Mouse (Mus musculus) testis, adult 2 months (tissue): ENCODE results near the gene Cfap54. TPM values are rescaled to one million over a fixed set of nuclear protein-coding genes. Genes with fewer than 3 reads are reported as not detected.

Experiments used
- H3K27ac ChIP-seq: fragments of 200-500 bp; 2 replicates; pipeline ENCODE4 v1.5.1; 2012; ENCODE audit warnings: low read depth, low read length; ENCODE audit not compliant: control insufficient read depth, insufficient read depth
- H3K27me3 ChIP-seq: fragments of 200-500 bp; 2 replicates; pipeline ENCODE4 v1.6.1; 2012; ENCODE audit warnings: mild to moderate bottlenecking, low read length, moderate library complexity; ENCODE audit not compliant: control insufficient read depth, insufficient read depth
- H3K36me3 ChIP-seq: fragments of 200-500 bp; 2 replicates; pipeline ENCODE4 v1.6.1; 2012; ENCODE audit warnings: mild to moderate bottlenecking, low read length; ENCODE audit not compliant: control insufficient read depth, insufficient read depth
- H3K4me1 ChIP-seq: fragments of 200-500 bp; 2 replicates; pipeline ENCODE4 v1.6.1; 2012; ENCODE audit warnings: low read length; ENCODE audit not compliant: control insufficient read depth, insufficient read depth
- H3K4me3 ChIP-seq: fragments of 200-500 bp; 2 replicates; pipeline ENCODE4 v1.5.1; 2012; ENCODE audit warnings: low read depth, mild to moderate bottlenecking, low read length, moderate library complexity, mixed read lengths; ENCODE audit not compliant: control insufficient read depth
- CTCF ChIP-seq: fragments of 200-500 bp; IDR thresholded peaks from 2 replicates; pipeline ENCODE4 v1.5.1; 2012; ENCODE audit warnings: low read depth, mild to moderate bottlenecking, inconsistent platforms, low read length, moderate library complexity; ENCODE audit not compliant: control insufficient read depth, insufficient read depth, insufficient replicate concordance
- POLR2A ChIP-seq: fragments of 200-500 bp; IDR thresholded peaks from 2 replicates; pipeline ENCODE4 v1.6.1; 2012; ENCODE audit warnings: low read depth, mild to moderate bottlenecking, inconsistent platforms, low read length, moderate library complexity; ENCODE audit not compliant: control insufficient read depth
- polyA plus RNA-seq: library from polyadenylated mRNA; depleted of rRNA; stranded (reverse); fragments of >200 nt; gene quantifications from 2 replicates; pipeline ENCODE4 v1.2.3, GENCODE M21; 2012

The Cfap54 gene
- polyA plus RNA-seq, 1 experiment, result 12.7 TPM

DNA sequence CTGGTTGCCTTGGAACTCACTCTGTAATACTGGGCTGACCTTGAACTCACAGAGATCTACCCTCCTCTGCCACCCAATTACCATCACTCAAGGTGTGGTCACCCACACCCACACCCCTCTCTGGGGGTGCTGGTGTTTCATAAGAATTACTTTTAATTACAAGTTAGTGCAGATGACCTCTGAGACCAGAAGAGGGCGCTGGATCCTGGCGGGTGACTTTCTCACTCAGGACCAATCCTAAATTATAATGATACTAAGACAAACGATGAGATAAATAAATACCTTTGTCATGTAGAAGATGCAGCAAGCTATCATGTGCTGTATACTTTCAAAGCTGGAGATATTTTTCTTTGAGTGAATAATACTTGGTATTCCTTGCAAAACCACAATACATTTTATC lies 87.1 kb downstream of the Cfap54 start:
- H3K27ac ChIP-seq, result no peak overlapping the region
- no peaks in the 10 kb centered on the region for H3K27me3 ChIP-seq
- H3K4me1 ChIP-seq, result no peaks in the 10 kb centered on the region
- no peaks in the 10 kb centered on the region; the same call in 1 of the 2 replicates for H3K36me3 ChIP-seq
- TF ChIP-seq POLR2A (no peak), CTCF (no peak)
- no peak overlapping the region for H3K4me3 ChIP-seq

DNA sequence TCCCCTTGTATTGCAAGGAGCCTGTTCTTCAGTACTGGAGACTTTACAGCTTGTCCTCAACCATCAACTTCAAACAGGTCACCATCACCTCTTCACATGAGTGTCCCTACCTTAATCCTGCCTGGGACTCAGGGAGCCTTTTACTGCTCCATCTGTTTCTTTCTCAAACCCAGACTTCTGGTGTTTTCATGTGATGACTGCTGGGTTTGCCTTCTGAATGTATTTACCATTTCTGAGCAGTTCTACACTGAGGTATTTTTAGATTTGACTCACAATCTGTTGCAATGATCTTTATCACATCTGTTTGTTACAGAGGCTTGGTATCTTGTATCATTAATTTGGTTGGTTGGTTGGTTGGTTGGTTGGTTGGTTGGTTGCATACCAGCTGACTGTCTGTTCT lies 88.9 kb downstream of the Cfap54 start:
- H3K36me3 ChIP-seq, result no peaks in the 10 kb centered on the region; the same call in 1 of the 2 replicates
- TF ChIP-seq POLR2A, result no peak
- no peak for TF ChIP-seq CTCF
- H3K27me3 ChIP-seq, result no peaks in the 10 kb centered on the region
- no peaks in the 10 kb centered on the region for H3K4me1 ChIP-seq
- no peak overlapping the region for H3K27ac ChIP-seq
- H3K4me3 ChIP-seq, result no peak overlapping the region

DNA sequence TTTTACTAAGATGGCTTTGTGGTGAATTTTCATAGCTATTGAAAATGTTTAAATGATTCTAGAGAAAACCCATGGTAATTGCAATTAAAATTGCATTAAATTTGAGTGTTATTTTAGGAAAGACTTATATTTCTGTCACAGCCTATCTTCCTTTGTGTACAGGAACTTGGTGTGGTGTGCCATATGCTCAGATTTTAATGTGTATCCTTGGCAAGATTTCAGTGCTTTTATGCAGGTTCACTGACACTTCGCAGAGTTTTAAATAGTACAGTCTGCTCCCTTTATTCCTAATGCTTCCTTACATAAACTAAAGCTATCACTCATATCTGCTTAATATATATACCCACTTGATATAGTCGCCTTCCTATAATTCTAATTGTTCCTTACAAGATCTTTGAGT lies 90.8 kb downstream of the Cfap54 start:
- no peak overlapping the region for H3K27ac ChIP-seq
- H3K4me3 ChIP-seq, result no peak overlapping the region
- TF ChIP-seq CTCF (no peak), POLR2A (no peak)

DNA sequence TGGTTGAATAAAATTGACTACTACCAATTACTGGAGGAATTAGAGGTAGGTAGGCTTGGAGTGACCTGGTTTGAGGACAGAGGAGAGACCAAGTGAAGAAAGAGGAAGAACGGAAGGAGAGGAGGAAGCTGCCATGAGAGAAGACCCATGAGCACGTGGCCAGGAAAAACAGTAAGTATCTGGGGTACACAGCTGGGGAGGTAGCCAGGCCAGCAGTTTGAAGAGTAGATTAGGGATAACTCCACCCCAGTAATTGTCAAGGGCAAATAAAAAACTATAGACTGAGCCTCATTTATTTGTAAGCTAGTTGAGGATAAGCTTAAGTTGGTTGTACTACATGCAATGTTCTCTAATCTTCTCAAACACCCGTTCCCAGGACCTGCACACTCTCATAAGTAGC lies 116.3 kb downstream of the Cfap54 start:
- H3K4me3 ChIP-seq, result no peak overlapping the region
- H3K27ac ChIP-seq, result no peak overlapping the region
- no peaks in the 10 kb centered on the region for H3K27me3 ChIP-seq
- no peaks in the 10 kb centered on the region for H3K36me3 ChIP-seq
- no peaks in the 10 kb centered on the region for H3K4me1 ChIP-seq
- TF ChIP-seq CTCF (no peak), POLR2A (no peak)

More for the DNA sequence above, 90.8 kb downstream of the Cfap54 start:
- Histone ChIP-seq H3K36me3 (no peaks in the 10 kb centered on the region; the same call in 1 of the 2 replicates), H3K27me3 (no peaks in the 10 kb centered on the region), H3K4me1 (no peaks in the 10 kb centered on the region)

DNA sequence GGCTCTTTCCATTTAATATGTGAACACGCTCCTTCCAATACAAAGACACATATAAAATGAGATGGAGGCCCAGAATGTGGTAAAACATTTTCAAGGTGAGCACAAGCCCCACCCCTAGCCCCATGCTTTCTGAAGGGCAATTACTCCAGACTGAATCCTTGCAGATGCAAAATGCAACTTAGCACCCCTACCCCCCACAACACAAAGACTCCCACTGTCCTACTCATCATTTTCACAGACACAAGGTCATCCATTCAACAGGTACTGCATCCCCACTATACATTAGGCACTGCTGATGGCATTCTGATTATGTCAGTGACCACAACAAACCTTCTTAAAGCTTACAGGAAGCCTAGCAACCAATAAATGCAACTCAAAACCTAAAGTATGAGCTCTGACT lies 131.4 kb downstream of the Cfap54 start:
- Histone ChIP-seq H3K36me3 (no peaks in the 10 kb centered on the region), H3K4me3 (no peak overlapping the region), H3K27ac (no peak overlapping the region), H3K27me3 (no peaks in the 10 kb centered on the region), H3K4me1 (no peaks in the 10 kb centered on the region)
- TF ChIP-seq CTCF (no peak), POLR2A (no peak)

DNA sequence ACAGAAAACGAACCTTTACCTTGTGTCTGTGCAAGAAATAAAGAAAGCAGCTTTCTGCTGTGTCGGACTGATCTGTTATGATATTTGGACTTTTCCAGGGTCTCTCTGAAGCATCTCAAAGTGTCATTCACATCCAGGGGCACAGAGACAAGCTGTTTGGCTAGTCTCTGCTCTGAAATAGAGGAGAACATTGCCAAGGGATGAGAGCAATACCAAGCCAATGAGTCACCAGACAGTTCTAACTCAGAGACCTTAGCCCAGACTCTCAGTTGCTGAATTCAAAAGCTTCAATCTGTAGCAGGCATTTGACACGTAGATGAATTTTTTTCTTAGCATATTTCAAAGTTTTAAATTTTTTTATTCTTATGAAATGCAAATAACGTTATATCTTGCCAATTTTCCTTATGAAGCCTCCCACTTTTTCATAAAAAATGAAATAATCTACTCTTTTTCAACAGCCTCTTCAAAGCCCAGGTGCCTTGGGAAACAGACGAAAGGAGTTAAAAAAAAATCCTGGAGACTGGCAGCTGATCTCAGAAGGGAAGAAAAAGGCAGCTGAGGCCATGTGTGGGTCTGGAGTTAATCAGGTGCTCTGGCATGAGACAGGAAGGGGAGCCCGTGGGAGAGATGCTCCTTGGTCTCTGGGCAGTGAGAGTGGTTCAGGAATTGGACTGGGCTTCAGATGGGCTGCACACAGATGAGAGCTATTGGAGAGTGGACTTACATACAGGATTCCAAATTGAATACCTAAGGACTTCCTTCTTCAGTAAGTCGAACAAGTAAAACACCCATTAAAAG lies 138.4 kb downstream of the Cfap54 start:
- no peaks in the 10 kb centered on the region; the same call in none of the 2 replicates for H3K36me3 ChIP-seq
- H3K27ac ChIP-seq, result no peak overlapping the region
- H3K27me3 ChIP-seq, result no peaks in the 10 kb centered on the region
- no peak overlapping the region for H3K4me3 ChIP-seq
- TF ChIP-seq POLR2A (no peak), CTCF (no peak)
- H3K4me1 ChIP-seq, result no peaks in the 10 kb centered on the region

DNA sequence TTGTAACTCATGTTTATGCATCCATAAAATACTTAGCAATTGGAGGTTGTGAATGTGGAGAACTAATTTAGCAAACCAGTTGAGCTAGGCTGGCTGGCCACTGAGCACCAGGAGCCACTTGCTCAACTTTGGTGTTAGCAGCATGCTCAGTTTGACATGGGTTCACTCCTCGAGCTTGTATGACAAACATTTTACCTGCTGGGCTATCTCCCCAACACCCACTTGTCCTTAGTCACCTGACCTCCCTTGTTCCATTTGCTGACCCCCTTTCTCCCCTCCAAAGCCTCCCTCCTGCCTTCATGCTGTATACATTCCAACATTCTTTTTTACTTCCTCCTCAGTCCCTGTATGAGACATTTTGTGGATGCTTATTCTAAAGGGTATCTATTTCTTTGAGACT lies 139.8 kb downstream of the Cfap54 start:
- H3K36me3 ChIP-seq, result no peaks in the 10 kb centered on the region; the same call in none of the 2 replicates
- TF ChIP-seq POLR2A (no peak), CTCF (no peak)
- H3K4me1 ChIP-seq, result no peaks in the 10 kb centered on the region
- no peak overlapping the region for H3K27ac ChIP-seq
- no peak overlapping the region for H3K4me3 ChIP-seq
- H3K27me3 ChIP-seq, result no peaks in the 10 kb centered on the region
